Mouse (Mus musculus): ENCODE data around the gene 9830107B12Rik. TPM values are rescaled to one million over a fixed set of nuclear protein-coding genes. Genes with fewer than 3 reads are reported as not detected.
"Not testable (repeated sequence)": the region's sequence is repeated elsewhere in the genome, so short reads cannot be mapped to it uniquely, and the experiment has no call there.

The 9830107B12Rik gene
- not detected in 2 replicates for polyA plus RNA-seq (2012)

GRCm38 (mm10) chr17:48146120-48146519 is at the start of gene 9830107B12Rik:
Gene 9830107B12Rik (minus strand): TSS chr17:48146268.
- TF ChIP-seq GATA1 (IDR thresholded peaks at IDR 0.05; ENCODE audit: low read length) = no peak

- TF ChIP-seq GATA1 (IDR thresholded peaks at IDR 0.05; ENCODE audit: low read length) = no peak
These were observed 46.3 kb upstream of the 9830107B12Rik start for GRCm38 (mm10) chr17:48192366-48192765.

- TF ChIP-seq GATA1 (IDR thresholded peaks at IDR 0.05; ENCODE audit: low read length) = no peak
These were observed 39.2 kb upstream of the 9830107B12Rik start for GRCm38 (mm10) chr17:48185252-48185651.

- TF ChIP-seq GATA1 (IDR thresholded peaks at IDR 0.05; ENCODE audit: low read length) = not testable (repeated sequence)
These were observed 21.0 kb upstream of the 9830107B12Rik start, which contains the start of gene A530064D06Rik for GRCm38 (mm10) chr17:48167103-48167502. Gene A530064D06Rik (minus strand): TSS chr17:48167275.

- TF ChIP-seq GATA1 (IDR thresholded peaks at IDR 0.05; ENCODE audit: low read length) = no peak
These were observed 11.5 kb upstream of the 9830107B12Rik start for GRCm38 (mm10) chr17:48157382-48158076.

GRCm38 (mm10) chr17:48132810-48133209 is 13.3 kb downstream of the 9830107B12Rik start:
- TF ChIP-seq GATA1 (IDR thresholded peaks at IDR 0.05; ENCODE audit: low read length) = no peak

GRCm38 (mm10) chr17:48120456-48120855 is 25.6 kb downstream of the 9830107B12Rik start:
- TF ChIP-seq GATA1 (IDR thresholded peaks at IDR 0.05; ENCODE audit: low read length) = no peak

GRCm38 (mm10) chr17:48119656-48120055 is 26.4 kb downstream of the 9830107B12Rik start:
- no peak for TF ChIP-seq GATA1 (IDR thresholded peaks at IDR 0.05; ENCODE audit: low read length)

GRCm38 (mm10) chr17:48118570-48118969 is 27.5 kb downstream of the 9830107B12Rik start:
- TF ChIP-seq GATA1 (IDR thresholded peaks at IDR 0.05; ENCODE audit: low read length) = no peak

GRCm38 (mm10) chr17:48110547-48111287 is 35.4 kb downstream of the 9830107B12Rik start:
- TF ChIP-seq GATA1 (IDR thresholded peaks at IDR 0.05; ENCODE audit: low read length) = no peak

GRCm38 (mm10) chr17:48108520-48108919 is 37.5 kb downstream of the 9830107B12Rik start:
- no peak for TF ChIP-seq GATA1 (IDR thresholded peaks at IDR 0.05; ENCODE audit: low read length)

- no peak for TF ChIP-seq GATA1 (IDR thresholded peaks at IDR 0.05; ENCODE audit: low read length)
These were observed 38.2 kb downstream of the 9830107B12Rik start for GRCm38 (mm10) chr17:48107862-48108261.

GRCm38 (mm10) chr17:48107333-48107732 is 38.7 kb downstream of the 9830107B12Rik start:
- no peak for TF ChIP-seq GATA1 (IDR thresholded peaks at IDR 0.05; ENCODE audit: low read length)

- no peak for TF ChIP-seq GATA1 (IDR thresholded peaks at IDR 0.05; ENCODE audit: low read length)
These were observed 45.3 kb downstream of the 9830107B12Rik start for GRCm38 (mm10) chr17:48100441-48101417.

- TF ChIP-seq GATA1 (IDR thresholded peaks at IDR 0.05; ENCODE audit: low read length) = no peak
These were observed 46.8 kb downstream of the 9830107B12Rik start for GRCm38 (mm10) chr17:48099312-48099711.

All from G1E-ER4 (cell line).